Mouse (Mus musculus): Measurements from ENCODE around the gene Tmem29. TPM values are rescaled to one million over a fixed set of nuclear protein-coding genes. Genes with fewer than 3 reads are reported as not detected.

The Tmem29 gene
- 10 to 100 TPM; 14.2 to 17.0 TPM for total RNA-seq (2023)

DNA sequence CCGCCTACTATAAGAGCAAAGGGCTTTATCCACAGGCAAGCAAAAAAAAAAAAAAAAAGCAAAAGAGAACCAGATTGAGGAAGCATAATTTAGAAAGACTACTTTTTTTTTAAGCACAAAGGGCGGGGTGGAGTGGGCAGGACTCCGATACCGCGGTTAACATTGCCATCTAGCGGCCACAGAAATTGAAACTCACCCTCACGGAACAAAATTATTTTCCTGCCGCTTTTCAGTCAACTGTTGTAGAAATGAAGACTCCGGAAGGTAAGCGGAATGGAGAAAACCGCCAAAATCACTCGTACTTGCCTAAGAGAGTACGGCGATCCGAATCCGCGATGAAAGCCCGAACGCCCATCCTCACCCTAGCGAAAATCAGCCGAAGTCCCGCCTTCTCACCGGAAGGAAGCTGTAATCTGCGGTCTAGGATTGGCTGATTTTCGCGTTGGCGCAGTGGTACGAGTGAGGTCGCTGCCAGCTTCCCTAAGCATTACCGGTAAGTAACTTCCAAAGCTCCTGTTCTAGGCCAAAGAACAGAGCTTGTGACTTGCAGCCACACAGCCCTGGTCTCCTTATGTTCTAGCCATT is at the start of gene Tmem29:
Gene Tmem29, minus strand, starts transcription at position 389 of the 585 bp plus-strand sequence.

Other genes starting within 250 kb of the Tmem29 start
- 10 to 100 TPM; 16.4 to 20.3 TPM for gene Alas2, start 88.2 kb upstream of the Tmem29 start, total RNA-seq (2023)
- 1 to 10 TPM; 3.0 to 5.0 TPM for gene Pfkfb1, start 129.1 kb upstream of the Tmem29 start, total RNA-seq (2023)
- 10 to 100 TPM in 1 of 2 experiments, 1 to 10 TPM in 1; 9.6 to 11.3 TPM for gene Apex2, start 130.7 kb upstream of the Tmem29 start, total RNA-seq (2023)
- not detected for gene Tro, start 198.4 kb upstream of the Tmem29 start, total RNA-seq (2023)

All from neutrophil, adult 83 days (primary cell).